Comparison of ENCODE assay signal across 11 mouse cellular contexts in the genomic region with DNA sequence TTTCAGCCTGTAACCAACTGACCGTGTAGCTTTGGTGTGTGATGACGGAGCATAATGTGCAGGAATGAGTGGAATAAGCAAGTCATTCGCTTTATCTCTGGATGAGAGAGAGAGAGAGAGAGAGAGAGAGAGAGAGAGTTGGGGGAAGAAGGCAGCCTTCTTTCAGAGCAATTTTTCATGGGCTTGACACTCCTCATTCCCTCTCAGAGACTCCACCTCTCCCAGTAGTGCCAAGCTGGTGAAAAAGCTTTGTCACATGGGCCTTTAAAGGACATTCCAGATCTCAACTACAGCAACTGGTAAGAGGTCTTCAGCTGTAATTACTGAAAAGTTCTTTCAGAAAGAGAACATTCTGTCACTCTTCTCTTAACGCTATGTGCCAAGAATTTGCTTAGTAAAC. TPM values are rescaled to one million over a fixed set of nuclear protein-coding genes. Genes with fewer than 3 reads are reported as not detected.
A peak's percentile ranks its signal among the peaks of the same experiment; 100 is the strongest.
DNase-seq lines count a peak whose midpoint lies in the region; ATAC-seq and TF ChIP-seq lines count a peak whose summit lies in the region.
"Had no signal": no experiment of that assay in that cellular context is flagged by ENCODE, and none has a peak within 500 bp of the region (broad histone marks: within the 10 kb centered on the region; RNA-seq: fewer than 3 reads in every experiment).

No protein-coding gene starts in this region.

- no peaks in the 10 kb centered on the region for H3K27me3 ChIP-seq in heart, postnatal 0 days (ENCODE audit: control insufficient read depth, insufficient read depth, low read length)
- H3K27me3 ChIP-seq in liver, embryonic 16.5 days (ENCODE audit: control insufficient read depth, insufficient read depth, low read depth, low read length): no peaks in the 10 kb centered on the region

- H3K9me3 ChIP-seq in heart, postnatal 0 days (replicated peaks; ENCODE audit: control insufficient read depth, low read length): no peaks in the 10 kb centered on the region
- no peaks in the 10 kb centered on the region for H3K9me3 ChIP-seq in liver, embryonic 16.5 days (replicated peaks; ENCODE audit: control insufficient read depth, low read length)

- H3K4me2 ChIP-seq in heart, postnatal 0 days (ENCODE audit: low read depth, low read length): no peak overlapping the region
- 0 out of 2 replicates have a peak overlapping the region, but pooled peaks have one; percentile 18 for H3K4me2 ChIP-seq in liver, embryonic 16.5 days (ENCODE audit: low read depth, low read length)

- DNase-seq in adrenal gland, adult 2 months: peak; percentile 20
- DNase-seq in adrenal gland, adult 18-20 months (ENCODE audit: low spot score in 2 of 2): no peak
- no peak for DNase-seq in heart, postnatal 0 days (ENCODE audit: low spot score)
- DNase-seq in heart, postnatal 36 days: no peak
- DNase-seq in urinary bladder, postnatal 14 days (ENCODE audit: low spot score): no peak
- no peak for DNase-seq in kidney, adult 11 months
- DNase-seq: gastrocnemius, postnatal 36 days; kidney, postnatal 4 days; right cerebral cortex, postnatal 14 days had no signal

- H3K27ac ChIP-seq in heart, postnatal 0 days (ENCODE audit: low read depth): peak overlapping the region; percentile 6; the same call in 1 of the 2 replicates
- peak overlapping the region; percentile 84 for H3K27ac ChIP-seq in brown adipose tissue, adult 24 weeks (replicated peaks; ENCODE audit: low read depth, low read length)
- peak overlapping the region; percentile 75 for H3K27ac ChIP-seq in liver, embryonic 16.5 days (ENCODE audit: low read length)

- no peak for TF ChIP-seq CTCF in heart, postnatal 0 days (IDR thresholded peaks at IDR 0.05; ENCODE audit: low read depth)

- TF ChIP-seq EP300 in heart, postnatal 0 days (IDR thresholded peaks at IDR 0.05; ENCODE audit: low read depth): no peak

- no peak overlapping the region for H3K4me3 ChIP-seq in heart, postnatal 0 days (ENCODE audit: low read depth, low read length)
- no peak overlapping the region for H3K4me3 ChIP-seq in brown adipose tissue, adult 24 weeks (ENCODE audit: insufficient read depth, low read depth, low read length)
- no peak overlapping the region for H3K4me3 ChIP-seq in liver, embryonic 16.5 days (ENCODE audit: low read depth, low read length)

- H3K9ac ChIP-seq in heart, postnatal 0 days (replicated peaks; ENCODE audit: low read depth, low read length): no peak overlapping the region
- no peak overlapping the region for H3K9ac ChIP-seq in liver, embryonic 16.5 days (ENCODE audit: low read depth, low read length)

- no peaks in the 10 kb centered on the region for H3K4me1 ChIP-seq in heart, postnatal 0 days (ENCODE audit: control insufficient read depth, insufficient read depth)
- no peaks in the 10 kb centered on the region for H3K4me1 ChIP-seq in brown adipose tissue, adult 24 weeks (ENCODE audit: control insufficient read depth, insufficient read depth, insufficient read length, low read length)
- peaks cover 15% of the 10 kb centered on the region for H3K4me1 ChIP-seq in liver, embryonic 16.5 days (ENCODE audit: control insufficient read depth, low read depth, low read length)

- intact Hi-C loops in heart, postnatal 36 days (cut with DNase I): no loop called here

- 60% methylated on average over 4 of the region's 4 CpGs for WGBS in heart, postnatal 0 days
- WGBS in liver, embryonic 16.5 days (ENCODE audit: insufficient replicate concordance): 33% methylated on average over 4 of the region's 4 CpGs

- no peak for ATAC-seq in heart, postnatal 0 days (ENCODE audit: insufficient read depth, low read depth)
- peak; percentile 65 for ATAC-seq in liver, embryonic 16.5 days (ENCODE audit: low read depth)

- no peaks in the 10 kb centered on the region for H3K36me3 ChIP-seq in heart, postnatal 0 days (replicated peaks; ENCODE audit: control insufficient read depth, insufficient read depth, low read length)
- no peaks in the 10 kb centered on the region for H3K36me3 ChIP-seq in liver, embryonic 16.5 days (ENCODE audit: control insufficient read depth, insufficient read depth)

RNA-seq across cellular contexts. Expression of a gene that starts 18.3 kb away (rescaled TPM):
- total RNA-seq in adrenal gland, adult 2 months (2021): 100 to 1,000 TPM; 283 to 597 TPM
- polyA plus RNA-seq in adrenal gland, adult 2 months (2012; rRNA removed): 103 and 130 TPM in 2 replicates
- 100 to 1,000 TPM; 307 to 605 TPM for total RNA-seq in adrenal gland, adult 18-20 months (2021)
- 195 and 219 TPM in 2 replicates for total RNA-seq in heart, postnatal 0 days (2014; rRNA removed; ENCODE audit: low replicate concordance)
- 311 and 322 TPM in 2 replicates for polyA plus RNA-seq in heart, postnatal 0 days (2015; fragmentation: Nextera tagmentation; extraction: Ambion mirVana)
- 100 to 1,000 TPM; 315 to 316 TPM for total RNA-seq in heart, postnatal 36 days (2021)
- 268 and 347 TPM in 2 replicates for polyA plus RNA-seq in brown adipose tissue, adult 24 weeks (2012; ENCODE audit: insufficient read depth, insufficient read length, missing spikeins)
- polyA plus RNA-seq in liver, embryonic 16.5 days (2015; fragmentation: Nextera tagmentation; extraction: Ambion mirVana): 383 and 398 TPM in 2 replicates

Comparison
In these comparisons a context has a peak if more than half of its experiments do, and no peak if none do; other contexts are left out.
1. H3K27ac ChIP-seq: peak in every context shown above with its lines; median percentile 84 in brown adipose tissue, adult 24 weeks; 75 in liver, embryonic 16.5 days; 6 in heart, postnatal 0 days.